In the genomic region with DNA sequence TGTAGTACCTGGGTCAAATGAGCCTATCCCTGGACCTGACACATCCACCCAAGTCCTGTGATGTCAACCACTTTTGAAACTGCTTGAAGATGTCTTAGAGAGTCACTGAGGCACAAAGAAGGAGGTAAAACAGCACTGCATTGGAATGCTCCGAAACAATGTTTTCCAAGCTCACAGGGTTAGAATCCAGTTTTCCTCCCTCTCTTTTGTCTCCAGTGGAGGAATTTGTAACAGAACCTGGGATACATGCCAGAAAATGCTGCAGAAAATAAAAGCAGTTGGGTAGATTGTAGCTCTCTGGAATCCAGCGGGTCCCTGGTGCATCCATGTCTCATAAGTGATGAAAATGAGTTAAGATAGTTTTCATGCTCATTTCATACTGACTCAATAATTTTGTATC, we compare ENCODE assay signal across 11 mouse cellular contexts.
DNase-seq lines count a peak whose midpoint lies in the region; ATAC-seq lines count a peak whose summit lies in the region.
"Had no signal": no experiment of that assay in that cellular context is flagged by ENCODE, and none has a peak within 500 bp of the region (broad histone marks: within the 10 kb centered on the region; RNA-seq: fewer than 3 reads in every experiment).

No protein-coding gene starts in this region.

- H3K27ac ChIP-seq in neural tube, embryonic 15.5 days (replicated peaks): peak overlapping the region; percentile 15; the same call in 1 of the 2 replicates
- H3K27ac ChIP-seq in stomach, embryonic 15.5 days: 0 out of 2 replicates have a peak overlapping the region, but pooled peaks have one; percentile 10
- H3K27ac ChIP-seq: midbrain, embryonic 13.5 days had no signal

- H3K36me3 ChIP-seq in neural tube, embryonic 15.5 days: no peaks in the 10 kb centered on the region
- no peaks in the 10 kb centered on the region for H3K36me3 ChIP-seq in stomach, embryonic 15.5 days
- H3K36me3 ChIP-seq: midbrain, embryonic 13.5 days had no signal

- peaks cover 6% of the 10 kb centered on the region; the same call in 1 of the 2 replicates for H3K4me1 ChIP-seq in neural tube, embryonic 15.5 days
- peaks cover 2% of the 10 kb centered on the region; the same call in 1 of the 2 replicates for H3K4me1 ChIP-seq in stomach, embryonic 15.5 days

- WGBS in neural tube, embryonic 15.5 days: 71% methylated on average over 2 of the region's 2 CpGs
- WGBS in stomach, embryonic 15.5 days: 55% methylated on average over 2 of the region's 2 CpGs

- peak; percentile 9 to 16 for DNase-seq in heart, adult 18-20 months
- no peak for DNase-seq in heart, adult 8-10 months (ENCODE audit: low spot score)
- peak; percentile 11 for DNase-seq in layer of hippocampus, adult 11-12 months (ENCODE audit: low spot score)
- no peak for DNase-seq in layer of hippocampus, postnatal 25 days (ENCODE audit: extremely low spot score in 1 of 2, low spot score in 1 of 2)
- DNase-seq in neural tube, embryonic 10.5 days (ENCODE audit: extremely low spot score, low spot score): no peak
- no peak for DNase-seq in adrenal gland, adult 2 months
- DNase-seq: kidney, adult 8-10 months; thymus, adult 2 months had no signal

- H3K9ac ChIP-seq in neural tube, embryonic 15.5 days (replicated peaks): no peak overlapping the region
- H3K9ac ChIP-seq in stomach, embryonic 15.5 days: no peak overlapping the region
- H3K9ac ChIP-seq: midbrain, embryonic 13.5 days had no signal

- H3K27me3 ChIP-seq in neural tube, embryonic 15.5 days (replicated peaks): no peaks in the 10 kb centered on the region
- H3K27me3 ChIP-seq in stomach, embryonic 15.5 days (replicated peaks): no peaks in the 10 kb centered on the region
- H3K27me3 ChIP-seq: midbrain, embryonic 13.5 days had no signal

- no peak overlapping the region for H3K4me2 ChIP-seq in neural tube, embryonic 15.5 days
- no peak overlapping the region for H3K4me2 ChIP-seq in stomach, embryonic 15.5 days
- H3K4me2 ChIP-seq: midbrain, embryonic 13.5 days had no signal

- H3K4me3 ChIP-seq in neural tube, embryonic 15.5 days (replicated peaks): no peak overlapping the region
- no peak overlapping the region for H3K4me3 ChIP-seq in stomach, embryonic 15.5 days (replicated peaks)
- H3K4me3 ChIP-seq: midbrain, embryonic 13.5 days had no signal

- H3K9me3 ChIP-seq in neural tube, embryonic 15.5 days (replicated peaks): no peaks in the 10 kb centered on the region
- no peaks in the 10 kb centered on the region for H3K9me3 ChIP-seq in stomach, embryonic 15.5 days
- H3K9me3 ChIP-seq: midbrain, embryonic 13.5 days had no signal

- no peak for ATAC-seq in neural tube, embryonic 15.5 days (ENCODE audit: low FRiP score)
- ATAC-seq in stomach, embryonic 15.5 days (ENCODE audit: insufficient read depth, low FRiP score, low read depth): no peak
- ATAC-seq: midbrain, embryonic 13.5 days had no signal

Comparison
In these comparisons a context has a peak if more than half of its experiments do, and no peak if none do; other contexts are left out.
1. DNase-seq: peak in heart, adult 18-20 months (2 of 2) and layer of hippocampus, adult 11-12 months (single experiment); none in heart, adult 8-10 months (single experiment), layer of hippocampus, postnatal 25 days (0 of 2), neural tube, embryonic 10.5 days (single experiment) and adrenal gland, adult 2 months (single experiment).